37 mouse cellular contexts compared by ENCODE assay signal in the genomic region with DNA sequence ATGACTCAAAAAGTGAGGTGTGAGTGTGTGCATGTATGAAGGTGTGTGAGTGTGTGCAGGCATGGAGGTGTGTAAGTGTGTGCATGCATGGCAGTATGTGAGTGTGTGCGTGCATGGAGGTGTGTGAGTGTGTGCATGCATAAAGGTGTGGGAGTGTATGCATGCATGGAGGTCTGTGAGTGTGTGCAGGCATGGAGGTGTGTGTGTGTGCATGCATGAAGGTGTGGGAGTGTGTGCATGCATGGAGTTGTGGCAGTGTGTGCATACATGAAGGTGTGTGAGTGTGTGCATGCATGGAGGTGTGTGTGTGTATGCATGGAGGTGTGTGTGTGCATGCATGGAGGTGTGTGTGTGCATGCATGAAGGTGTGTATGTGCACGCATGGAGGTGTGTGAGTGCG. TPM values are rescaled to one million over a fixed set of nuclear protein-coding genes. Genes with fewer than 3 reads are reported as not detected.
"Had no signal": no experiment of that assay in that cellular context is flagged by ENCODE, and none has a peak within 500 bp of the region (broad histone marks: within the 10 kb centered on the region; RNA-seq: fewer than 3 reads in every experiment).

No protein-coding gene starts in this region.

- H3K36me3 ChIP-seq: limb, embryonic 10.5 days; limb, embryonic 12.5 days; limb, embryonic 13.5 days; limb, embryonic 15.5 days; liver, embryonic 12.5 days; liver, embryonic 13.5 days; liver, embryonic 15.5 days; lung, embryonic 15.5 days; midbrain, embryonic 10.5 days; midbrain, embryonic 12.5 days; midbrain, embryonic 13.5 days; midbrain, embryonic 15.5 days; neural tube, embryonic 12.5 days had no signal

- ATAC-seq: liver, embryonic 12.5 days; liver, postnatal 0 days; lung, postnatal 0 days; midbrain, embryonic 13.5 days; midbrain, embryonic 15.5 days; midbrain, embryonic 16.5 days had no signal

- H3K4me1 ChIP-seq: limb, embryonic 10.5 days; limb, embryonic 12.5 days; limb, embryonic 13.5 days; limb, embryonic 15.5 days; liver, embryonic 12.5 days; liver, embryonic 13.5 days; liver, embryonic 15.5 days; lung, embryonic 15.5 days; midbrain, embryonic 10.5 days; midbrain, embryonic 12.5 days; midbrain, embryonic 13.5 days; midbrain, embryonic 15.5 days; neural tube, embryonic 12.5 days had no signal

- DNase-seq: left cerebral cortex, postnatal 4 days; liver; liver, embryonic 13.5 days; liver, postnatal 0 days; lung, adult 18-20 months; lung, adult 2 months; lung, embryonic 14.5 days; lung, postnatal 14 days; lung, postnatal 36 days; lung, postnatal 4 days; midbrain, embryonic 14.5 days had no signal

- H3K27me3 ChIP-seq: liver, embryonic 13.5 days; liver, embryonic 15.5 days; neural tube, embryonic 12.5 days had no signal

- H3K4me3 ChIP-seq: left cerebral cortex, adult 2 months; limb, embryonic 10.5 days; limb, embryonic 12.5 days; limb, embryonic 13.5 days; limb, embryonic 15.5 days; liver, embryonic 12.5 days; liver, embryonic 13.5 days; liver, embryonic 15.5 days; lung, embryonic 15.5 days; midbrain, embryonic 10.5 days; midbrain, embryonic 12.5 days; midbrain, embryonic 13.5 days; midbrain, embryonic 15.5 days; myocyte; neural tube, embryonic 12.5 days had no signal

- H3K9me3 ChIP-seq: limb, embryonic 10.5 days; limb, embryonic 12.5 days; limb, embryonic 13.5 days; limb, embryonic 15.5 days; liver, embryonic 12.5 days; liver, embryonic 13.5 days; liver, embryonic 15.5 days; lung, embryonic 15.5 days; midbrain, embryonic 10.5 days; midbrain, embryonic 12.5 days; midbrain, embryonic 13.5 days; midbrain, embryonic 15.5 days; neural tube, embryonic 12.5 days had no signal

- H3K4me2 ChIP-seq: limb, embryonic 12.5 days; limb, embryonic 13.5 days; limb, embryonic 15.5 days; liver, embryonic 11.5 days; liver, embryonic 12.5 days; liver, embryonic 13.5 days; liver, embryonic 15.5 days; lung, embryonic 14.5 days; lung, embryonic 15.5 days; midbrain, embryonic 11.5 days; midbrain, embryonic 12.5 days; midbrain, embryonic 13.5 days; midbrain, embryonic 15.5 days; neural tube, embryonic 12.5 days had no signal

- H3K9ac ChIP-seq: limb, embryonic 12.5 days; limb, embryonic 13.5 days; limb, embryonic 15.5 days; liver, embryonic 12.5 days; liver, embryonic 13.5 days; liver, embryonic 14.5 days; liver, embryonic 15.5 days; liver, postnatal 0 days; lung, embryonic 14.5 days; lung, embryonic 15.5 days; midbrain, embryonic 12.5 days; midbrain, embryonic 13.5 days; midbrain, embryonic 15.5 days; neural tube, embryonic 12.5 days had no signal

- H3K27ac ChIP-seq: left cerebral cortex, adult 2 months; limb, embryonic 10.5 days; limb, embryonic 12.5 days; limb, embryonic 13.5 days; limb, embryonic 15.5 days; liver, embryonic 12.5 days; liver, embryonic 13.5 days; liver, embryonic 14.5 days; liver, embryonic 15.5 days; lung, embryonic 15.5 days; macrophage; midbrain, embryonic 10.5 days; midbrain, embryonic 12.5 days; midbrain, embryonic 13.5 days; midbrain, embryonic 15.5 days; neural tube, embryonic 12.5 days had no signal

RNA-seq across cellular contexts. Expression of gene Kcnc1, which starts 8.9 kb away (rescaled TPM):
- total RNA-seq: monocyte, adult 5-6 weeks had no signal
- polyA plus RNA-seq: liver, adult 2 months; liver, embryonic 15.5 days; liver, postnatal 0 days; macrophage had no signal

RNA-seq across cellular contexts. Expression of gene Myod1, which starts 11.2 kb away (rescaled TPM):
- total RNA-seq: left cerebral cortex, postnatal 10 days; left cerebral cortex, postnatal 14 days; left cerebral cortex, postnatal 4 days; liver, adult 2 months; megakaryocyte progenitor cell, adult 5-6 weeks; megakaryocyte-erythroid progenitor cell, adult 5-6 weeks; monocyte, adult 5-6 weeks had no signal
- polyA plus RNA-seq: liver, adult 2 months; liver, postnatal 0 days; lung, postnatal 0 days; macrophage; midbrain, embryonic 10.5 days; midbrain, embryonic 11.5 days; midbrain, embryonic 12.5 days; midbrain, embryonic 13.5 days; midbrain, embryonic 14.5 days had no signal
